Mouse (Mus musculus) layer of hippocampus, postnatal 10 days (tissue): ENCODE data around the gene Phox2a. TPM values are rescaled to one million over a fixed set of nuclear protein-coding genes. Genes with fewer than 3 reads are reported as not detected.

Experiments
- total RNA-seq, 2 experiments: library from RNA; stranded (reverse); gene quantifications; 2 replicates each; pipeline ENCODE4 v1.2.3; 2021

Phox2a gene
- total RNA-seq, 2 experiments from 2014 or later, result not detected

Other genes with a start within 250 kb of the Phox2a start
- not detected for gene Art2b, start 232.7 kb upstream of the Phox2a start, total RNA-seq
- gene Clpb, start 154.7 kb upstream of the Phox2a start, total RNA-seq, result 10 to 100 TPM; 42.8 to 47.1 TPM
- 10 to 100 TPM; 24.0 to 26.3 TPM for gene Inppl1, start 19.9 kb downstream of the Phox2a start, total RNA-seq
- 1 to 10 TPM; 1.2 to 1.3 TPM for gene Folr2, start 38.9 kb downstream of the Phox2a start, total RNA-seq
- gene Anapc15, start 45.4 kb downstream of the Phox2a start, total RNA-seq, result 10 to 100 TPM; 31.8 to 34.3 TPM
- gene Folr1, start 52.5 kb downstream of the Phox2a start, total RNA-seq, result 10 to 100 TPM in 1 of 2 experiments, 1 to 10 TPM in 1; 1.3 to 17.2 TPM
- 10 to 100 TPM; 98.0 to 98.3 TPM for gene Lamtor1, start 87.6 kb downstream of the Phox2a start, total RNA-seq
- gene Tomt, start 88.0 kb downstream of the Phox2a start, total RNA-seq, result under 1 TPM in 1 of 2 experiments, not detected in 1; 0.11 TPM
- 1 to 10 TPM; 5.2 to 6.5 TPM for gene Lrrc51, start 115.6 kb downstream of the Phox2a start, total RNA-seq
- gene Numa1, start 115.8 kb downstream of the Phox2a start, total RNA-seq, result 10 to 100 TPM; 64.7 to 71.6 TPM
- 10 to 100 TPM; 11.1 to 11.9 TPM for gene Il18bp, start 200.4 kb downstream of the Phox2a start, total RNA-seq
- gene Rnf121, start 247.2 kb downstream of the Phox2a start, total RNA-seq, result 10 to 100 TPM; 44.6 to 45.4 TPM
- 10 to 100 TPM; 23.2 to 23.6 TPM for gene Xndc1, start 247.2 kb downstream of the Phox2a start, total RNA-seq
- 1 to 10 TPM; 1.5 to 1.9 TPM for gene Xntrpc, start 247.4 kb downstream of the Phox2a start, total RNA-seq